Mouse (Mus musculus) forebrain, embryonic 11.5 days (tissue): ENCODE measurements around the gene D1Pas1. TPM values are rescaled to one million over a fixed set of nuclear protein-coding genes. Genes with fewer than 3 reads are reported as not detected.

Experiments
- ATAC-seq: fragments of 200-750 bp; cut with Nextera tagmentation; replicated peaks from 2 replicates; pipeline ENCODE4 v1.8.0; 2017; ENCODE audit warnings: moderate TSS enrichment; ENCODE audit not compliant: low FRiP score
- DNase-seq: peaks from one replicate; pipeline ENCODE4 v3.0.0-alpha.2; 2017; ENCODE audit warnings: low spot score
- H3K27ac ChIP-seq: fragments of 300-500 bp; sonication (generic); 2 replicates; pipeline ENCODE4 v1.5.1; 2014; ENCODE audit warnings: low read depth, low read length
- H3K27me3 ChIP-seq: fragments of 300-500 bp; sonication (generic); 2 replicates; pipeline ENCODE4 v1.6.1; 2014; ENCODE audit warnings: mild to moderate bottlenecking, low read length, mixed read lengths; ENCODE audit not compliant: control insufficient read depth, insufficient read depth
- H3K36me3 ChIP-seq: fragments of 300-500 bp; sonication (generic); 2 replicates; pipeline ENCODE4 v1.6.1; 2014; ENCODE audit warnings: mild to moderate bottlenecking, low read length, moderate library complexity, mixed read lengths; ENCODE audit not compliant: control insufficient read depth, insufficient read depth
- H3K4me1 ChIP-seq: fragments of 300-500 bp; sonication (generic); replicated peaks from 2 replicates; pipeline ENCODE4 v1.6.1; 2014; ENCODE audit warnings: low read length, mixed read lengths; ENCODE audit not compliant: control insufficient read depth, insufficient read depth
- H3K4me2 ChIP-seq: fragments of 300-500 bp; sonication (generic); 2 replicates; pipeline ENCODE4 v1.6.1; 2014; ENCODE audit warnings: low read depth, mild to moderate bottlenecking, low read length, moderate library complexity, mixed read lengths; ENCODE audit not compliant: severe bottlenecking
- H3K4me3 ChIP-seq: fragments of 300-500 bp; sonication (generic); 2 replicates; pipeline ENCODE4 v1.5.1; 2014; ENCODE audit warnings: low read depth, low read length
- H3K9ac ChIP-seq: fragments of 300-500 bp; sonication (generic); 2 replicates; pipeline ENCODE4 v1.6.1; 2014; ENCODE audit warnings: low read length
- H3K9me3 ChIP-seq: fragments of 300-500 bp; sonication (generic); 2 replicates; pipeline ENCODE4 v1.6.1; 2016; ENCODE audit warnings: low read length, mixed read lengths; ENCODE audit not compliant: control insufficient read depth
- WGBS: fragments of 180-500 bp; shearing (Covaris S2); extraction: QIAGEN DNeasy Blood & Tissue Kit; methylation state at CpG from one replicate; pipeline ENCODE4 v1.1.7; 2014; 5-methylcytosine and 5-hydroxymethylcytosine counted together
- polyA plus RNA-seq: library from polyadenylated mRNA; unstranded; fragments of >200 nt; fragmentation: Nextera tagmentation; extraction: Ambion mirVana; gene quantifications from 2 replicates; pipeline ENCODE4 v1.2.1, GENCODE M21; 2014

The D1Pas1 gene
- polyA plus RNA-seq, 1 experiment from 2014 or later: not detected

- ATAC-seq (no peak), DNase-seq (no peak)
- 85% methylated on average over 6 of the region's 6 CpGs for WGBS
- no peak overlapping the region for H3K27ac ChIP-seq
- peaks cover 4% of the 10 kb centered on the region for H3K4me1 ChIP-seq
- no peak overlapping the region for H3K4me3 ChIP-seq
- no peak overlapping the region for H3K9ac ChIP-seq
- no peak overlapping the region for H3K4me2 ChIP-seq
- H3K27me3 ChIP-seq: no peaks in the 10 kb centered on the region
- no peaks in the 10 kb centered on the region for H3K9me3 ChIP-seq
- no peaks in the 10 kb centered on the region for H3K36me3 ChIP-seq
Measured at GRCm38 (mm10) chr1:186930888-186931233, 36.4 kb upstream of the D1Pas1 start.

DNA sequence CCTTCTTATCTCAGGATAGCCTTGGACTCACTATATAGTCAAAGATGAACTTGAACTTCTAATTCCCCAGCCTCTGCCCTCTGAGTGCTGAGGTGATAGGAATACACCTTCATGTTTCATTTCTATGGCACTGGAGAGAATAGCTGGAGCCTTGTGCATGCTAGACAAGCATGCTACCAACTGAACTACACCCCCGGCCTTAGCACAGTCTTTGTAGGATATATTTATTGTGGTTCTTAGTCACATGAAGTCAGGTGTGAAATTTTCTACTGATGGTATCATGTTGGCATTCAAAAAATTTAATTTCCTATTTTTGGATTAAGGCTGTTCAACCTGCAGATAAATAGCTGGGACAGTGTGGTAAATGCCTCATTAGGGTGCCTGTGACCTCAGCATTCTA lies 33.0 kb upstream of the D1Pas1 start:
- H3K4me1 ChIP-seq: no peaks in the 10 kb centered on the region
- no peaks in the 10 kb centered on the region for H3K9me3 ChIP-seq
- H3K9ac ChIP-seq: no peak overlapping the region
- H3K4me2 ChIP-seq: no peak overlapping the region
- H3K27me3 ChIP-seq: no peaks in the 10 kb centered on the region
- ATAC-seq (no peak), DNase-seq (no peak)
- H3K27ac ChIP-seq: no peak overlapping the region
- H3K36me3 ChIP-seq: no peaks in the 10 kb centered on the region
- 91% methylated on average over 1 of the region's 1 CpGs for whole genome bisulfite sequencing
- H3K4me3 ChIP-seq: no peak overlapping the region

DNA sequence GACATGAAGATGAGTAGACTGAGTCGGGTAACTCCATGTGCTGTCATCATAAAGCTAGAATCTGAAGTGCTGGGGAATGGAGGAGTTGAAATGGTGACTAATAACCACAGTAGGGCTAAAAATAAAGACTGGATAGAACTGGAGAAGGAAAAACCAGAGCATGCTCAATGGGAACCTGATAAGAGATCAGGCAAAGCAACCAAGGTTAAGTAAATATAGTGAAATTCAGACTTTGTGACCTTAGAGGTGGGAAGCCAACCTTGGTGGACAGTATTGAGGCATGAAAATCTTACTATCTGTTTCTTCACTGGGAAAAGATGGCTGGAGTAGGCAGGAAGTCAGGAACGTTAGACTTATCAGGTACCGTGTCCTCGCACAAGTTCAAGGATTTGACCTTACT lies 14.8 kb upstream of the D1Pas1 start:
- Histone ChIP-seq H3K36me3 (no peaks in the 10 kb centered on the region), H3K27ac (no peak overlapping the region), H3K9ac (no peak overlapping the region), H3K27me3 (no peaks in the 10 kb centered on the region), H3K9me3 (no peaks in the 10 kb centered on the region; the same call in 1 of the 2 replicates), H3K4me2 (no peak overlapping the region), H3K4me3 (no peak overlapping the region), H3K4me1 (no peaks in the 10 kb centered on the region)
- DNase-seq (no peak), ATAC-seq (no peak)
- 91% methylated on average over 4 of the region's 4 CpGs for WGBS

- H3K9me3 ChIP-seq: no peaks in the 10 kb centered on the region
- no peak overlapping the region for H3K27ac ChIP-seq
- no peaks in the 10 kb centered on the region for H3K27me3 ChIP-seq
- ATAC-seq (no peak), DNase-seq (no peak)
- H3K4me3 ChIP-seq: no peak overlapping the region
- H3K4me1 ChIP-seq: no peaks in the 10 kb centered on the region
- H3K4me2 ChIP-seq: no peak overlapping the region
- 70% methylated on average over 4 of the region's 4 CpGs for WGBS
- H3K9ac ChIP-seq: no peak overlapping the region
- H3K36me3 ChIP-seq: no peaks in the 10 kb centered on the region
Measured at GRCm38 (mm10) chr1:186954591-186954990, 12.6 kb upstream of the D1Pas1 start.

- Histone ChIP-seq H3K27ac (no peak overlapping the region), H3K4me1 (no peaks in the 10 kb centered on the region), H3K27me3 (no peaks in the 10 kb centered on the region), H3K9me3 (no peaks in the 10 kb centered on the region), H3K36me3 (no peaks in the 10 kb centered on the region), H3K4me2 (no peak overlapping the region), H3K9ac (no peak overlapping the region), H3K4me3 (no peak overlapping the region)
- ATAC-seq: no peak
- no peak for DNase-seq
- 58% methylated on average over 4 of the region's 4 CpGs for WGBS
Measured at GRCm38 (mm10) chr1:186959380-186959779, 7.8 kb upstream of the D1Pas1 start.

GRCm38 (mm10) chr1:186964143-186964875 lies 2.9 kb upstream of the D1Pas1 start:
- Histone ChIP-seq H3K4me3 (no peak overlapping the region), H3K4me1 (no peaks in the 10 kb centered on the region), H3K9ac (no peak overlapping the region), H3K36me3 (no peaks in the 10 kb centered on the region), H3K4me2 (no peak overlapping the region), H3K27me3 (no peaks in the 10 kb centered on the region), H3K27ac (no peak overlapping the region), H3K9me3 (peaks cover 13% of the 10 kb centered on the region)
- 65% methylated on average over 4 of the region's 4 CpGs for WGBS
- DNase-seq: no peak
- no peak for ATAC-seq

DNA sequence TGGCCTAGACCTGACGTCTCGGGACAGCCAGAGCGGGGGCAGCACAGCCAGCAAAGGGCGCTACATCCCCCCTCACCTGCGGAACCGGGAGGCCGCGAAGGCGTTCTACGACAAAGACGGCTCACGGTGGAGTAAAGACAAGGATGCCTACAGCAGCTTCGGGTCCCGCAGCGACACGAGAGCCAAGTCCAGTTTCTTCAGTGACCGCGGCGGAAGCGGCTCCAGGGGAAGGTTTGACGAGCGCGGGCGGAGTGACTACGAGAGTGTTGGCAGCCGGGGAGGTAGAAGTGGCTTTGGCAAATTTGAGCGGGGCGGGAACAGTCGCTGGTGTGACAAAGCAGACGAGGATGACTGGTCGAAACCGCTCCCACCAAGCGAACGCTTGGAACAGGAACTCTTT lies 710 bp downstream of the D1Pas1 start:
- WGBS: 95% methylated on average over 34 of the region's 34 CpGs
- H3K4me1 ChIP-seq: no peaks in the 10 kb centered on the region
- no peak overlapping the region for H3K27ac ChIP-seq
- H3K27me3 ChIP-seq: no peaks in the 10 kb centered on the region
- H3K4me2 ChIP-seq: no peak overlapping the region
- H3K36me3 ChIP-seq: no peaks in the 10 kb centered on the region
- no peak overlapping the region for H3K4me3 ChIP-seq
- DNase-seq (no peak), ATAC-seq (no peak)
- no peak overlapping the region for H3K9ac ChIP-seq
- peaks cover 15% of the 10 kb centered on the region for H3K9me3 ChIP-seq

DNA sequence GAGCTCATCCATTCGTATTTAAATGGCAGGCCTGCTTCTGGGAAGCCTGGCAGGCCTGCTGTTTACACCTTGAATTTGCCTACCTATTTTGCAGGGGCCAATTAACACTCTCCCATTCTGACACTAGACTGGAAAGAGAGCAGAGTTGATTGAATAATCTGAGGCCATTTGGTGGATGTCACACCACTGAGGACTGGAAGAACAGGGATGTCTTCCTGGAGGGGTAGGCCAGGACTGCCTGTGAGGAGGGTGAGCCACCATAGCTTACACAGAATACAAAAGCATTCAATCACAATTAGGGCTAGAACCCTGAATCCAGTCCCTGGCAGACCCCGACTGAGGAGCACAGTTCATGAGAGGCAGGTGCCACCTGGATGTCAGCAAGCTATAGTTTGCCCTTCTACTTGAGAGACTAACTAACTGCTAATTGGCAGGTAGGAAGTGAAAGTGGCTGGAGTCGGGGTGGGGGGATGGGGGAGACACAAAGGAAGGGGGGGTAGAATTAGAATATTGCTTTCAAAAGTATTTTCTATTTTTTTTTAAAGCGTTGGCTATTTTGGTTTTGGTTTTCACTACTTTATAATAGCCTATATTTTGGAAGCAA lies 9.8 kb downstream of the D1Pas1 start:
- Histone ChIP-seq H3K9ac (no peak overlapping the region), H3K9me3 (no peaks in the 10 kb centered on the region), H3K27ac (no peak overlapping the region), H3K36me3 (no peaks in the 10 kb centered on the region), H3K4me1 (no peaks in the 10 kb centered on the region), H3K4me3 (no peak overlapping the region), H3K4me2 (no peak overlapping the region), H3K27me3 (no peaks in the 10 kb centered on the region)
- DNase-seq (no peak), ATAC-seq (no peak)
- WGBS: 71% methylated on average over 4 of the region's 4 CpGs

DNA sequence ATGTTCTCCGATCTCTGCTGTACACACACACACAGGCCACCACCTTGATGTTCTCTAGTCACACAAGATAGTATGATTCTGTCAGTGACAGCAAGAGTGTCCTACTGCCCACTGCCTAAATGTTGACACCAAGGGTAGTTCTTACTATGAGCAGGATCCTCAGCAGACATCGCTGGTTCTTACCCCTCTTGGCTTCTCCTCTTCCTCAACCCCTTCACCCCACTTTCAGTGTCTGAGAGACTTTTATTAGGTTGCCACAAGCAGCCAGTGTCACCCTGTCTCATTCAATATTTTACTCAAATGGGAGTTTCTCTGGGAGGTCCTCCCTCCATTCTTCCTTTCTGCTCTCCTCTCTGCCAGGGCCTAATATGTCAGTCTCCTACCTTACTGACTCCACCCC lies 10.6 kb downstream of the D1Pas1 start:
- 88% methylated on average over 2 of the region's 2 CpGs for WGBS

More for the DNA sequence above, 10.6 kb downstream of the D1Pas1 start:
- Histone ChIP-seq H3K27me3 (no peaks in the 10 kb centered on the region), H3K36me3 (no peaks in the 10 kb centered on the region), H3K4me3 (no peak overlapping the region), H3K4me1 (no peaks in the 10 kb centered on the region), H3K4me2 (no peak overlapping the region), H3K27ac (no peak overlapping the region), H3K9ac (no peak overlapping the region), H3K9me3 (no peaks in the 10 kb centered on the region)
- ATAC-seq: no peak
- no peak for DNase-seq
